Mouse (Mus musculus) left cerebral cortex, adult 2 months (tissue): ENCODE data around the gene Tnfrsf14. TPM values are rescaled to one million over a fixed set of nuclear protein-coding genes. Genes with fewer than 3 reads are reported as not detected.

Source experiments
- DNase-seq, 2 experiments: peaks; one replicate each; pipeline ENCODE4 v3.0.0; 2021 to 2022; ENCODE audit warnings: low spot score in 2 of 2, mixed read lengths in 1 of 2; ENCODE audit errors: extremely low spot score in 1 of 2
- H3K27ac ChIP-seq: fragments of 200-600 bp; 2 replicates; pipeline ENCODE4 v1.8.1; 2022
- H3K4me3 ChIP-seq: fragments of 200-600 bp; 2 replicates; pipeline ENCODE4 v1.8.1; 2022
- CTCF ChIP-seq: fragments of 200-600 bp; IDR thresholded peaks from 2 replicates; pipeline ENCODE4 v1.8.1; 2022; ENCODE audit warnings: antibody characterized with exemption, mild to moderate bottlenecking, moderate library complexity
- intact Hi-C: fragments of 180-260 bp; cut with DNase I; formaldehyde crosslinking; loops from one replicate; pipeline ENCODE4 v1.15.1; 2025
- total RNA-seq, 2 experiments: library from RNA; stranded (reverse); gene quantifications; 2 replicates each; pipeline ENCODE4 v1.2.3; 2021

Tnfrsf14 gene
- total RNA-seq, 2 experiments from 2014 or later = 1.3 to 1.5 TPM

DNA sequence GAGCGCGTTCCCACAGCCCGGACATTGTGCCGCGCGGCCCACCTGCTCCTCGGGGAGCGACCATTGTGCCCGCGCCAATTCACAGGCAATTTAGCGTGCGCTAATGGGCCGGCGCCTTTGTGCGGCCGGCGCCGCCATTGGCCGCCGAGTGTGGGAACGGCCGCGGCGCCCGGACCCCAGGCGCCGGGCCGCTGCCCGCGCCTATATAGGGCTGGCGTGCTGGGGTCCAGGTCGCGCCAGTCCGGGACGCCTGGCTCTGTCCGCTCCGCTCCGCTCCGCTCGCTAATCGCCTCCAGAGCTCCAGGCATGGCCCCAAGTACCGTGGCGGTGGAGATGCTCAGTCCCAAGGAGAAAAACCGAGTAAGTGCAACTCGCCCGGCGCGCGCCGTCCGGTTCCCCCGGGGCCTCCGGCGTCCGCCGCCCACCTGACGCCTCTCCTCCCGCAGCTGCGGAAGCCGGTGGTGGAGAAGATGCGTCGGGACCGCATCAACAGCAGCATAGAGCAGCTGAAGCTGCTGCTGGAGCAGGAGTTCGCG lies 32.4 kb upstream of the Tnfrsf14 start, which contains the start of gene Hes5:
TSS of gene Hes5 (plus strand) at position 234 of the 536 bp plus-strand sequence.
- Histone ChIP-seq H3K4me3 (peak within 1 kb of the TSS; percentile 86), H3K27ac (peak within 1 kb of the TSS; percentile 98)
- peak; percentile 68 to 70 for DNase-seq
- intact Hi-C loops = loop anchor here (5.0 to 10.0 kb wide), 2 partner anchors 83 to 806 kb away; no protein-coding TSS in a partner anchor
- no peak for TF ChIP-seq CTCF

DNA sequence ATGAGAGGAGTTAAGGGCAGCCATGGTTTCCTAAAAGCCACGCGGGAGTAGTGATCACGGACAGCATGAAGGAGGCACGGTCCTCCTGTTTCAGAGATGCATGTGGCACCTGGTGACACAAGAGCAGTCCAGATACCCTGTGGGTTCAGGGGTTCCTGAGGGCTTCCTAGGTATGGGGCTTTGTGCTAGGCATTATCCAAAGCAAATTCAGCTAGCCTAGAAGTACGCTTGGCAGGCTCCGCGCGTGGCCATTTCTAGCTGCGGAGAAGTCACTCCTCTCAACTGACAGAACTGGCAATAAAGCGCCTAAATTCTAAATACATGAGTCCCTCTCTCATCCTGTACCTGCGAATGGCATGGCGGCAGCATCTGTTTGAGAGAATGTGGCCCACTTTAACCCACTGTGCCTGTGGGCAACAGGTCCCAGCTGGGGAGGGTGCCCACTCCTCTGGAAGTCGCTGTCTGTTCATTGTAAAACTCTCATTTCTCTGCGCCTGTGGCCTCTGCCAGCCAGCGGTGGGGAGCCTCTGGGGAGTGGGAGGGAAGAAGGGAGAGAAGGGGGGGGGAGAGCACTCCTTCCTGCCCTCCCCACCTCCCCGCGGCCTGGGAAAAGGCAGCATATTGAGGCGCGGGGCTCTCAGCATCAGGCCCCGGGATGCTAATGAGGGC lies 31.8 kb upstream of the Tnfrsf14 start:
- TF ChIP-seq CTCF = no peak
- Histone ChIP-seq H3K27ac (peak overlapping the region; percentile 98), H3K4me3 (peak overlapping the region; percentile 86)
- intact Hi-C loops = loop anchor here (5.0 to 10.0 kb wide), 2 partner anchors 83 to 805 kb away; no protein-coding TSS in a partner anchor
- DNase-seq = no peak

DNA sequence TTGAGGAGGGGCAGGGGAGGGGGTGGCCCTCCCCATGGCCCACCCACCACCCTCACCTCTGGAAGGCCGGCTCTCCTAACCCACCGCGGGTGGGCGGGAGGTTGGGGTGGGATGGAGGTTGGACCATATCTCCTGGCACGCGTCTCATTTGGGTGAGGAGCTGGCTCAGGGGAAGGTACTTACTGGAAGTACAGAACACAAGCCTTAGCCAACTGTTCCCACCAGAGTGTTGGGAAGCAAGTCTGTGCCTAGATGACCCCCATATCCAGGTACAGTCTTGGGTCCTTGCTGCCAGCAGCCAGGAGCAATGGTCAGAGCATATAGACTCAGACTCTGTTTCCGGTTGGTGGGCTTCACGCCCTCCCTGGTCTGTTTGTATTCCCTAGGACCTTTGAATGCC lies 30.3 kb upstream of the Tnfrsf14 start:
- Histone ChIP-seq H3K4me3 (no peak overlapping the region), H3K27ac (no peak overlapping the region)
- intact Hi-C loops = no loop called here
- no peak for TF ChIP-seq CTCF
- DNase-seq = no peak

DNA sequence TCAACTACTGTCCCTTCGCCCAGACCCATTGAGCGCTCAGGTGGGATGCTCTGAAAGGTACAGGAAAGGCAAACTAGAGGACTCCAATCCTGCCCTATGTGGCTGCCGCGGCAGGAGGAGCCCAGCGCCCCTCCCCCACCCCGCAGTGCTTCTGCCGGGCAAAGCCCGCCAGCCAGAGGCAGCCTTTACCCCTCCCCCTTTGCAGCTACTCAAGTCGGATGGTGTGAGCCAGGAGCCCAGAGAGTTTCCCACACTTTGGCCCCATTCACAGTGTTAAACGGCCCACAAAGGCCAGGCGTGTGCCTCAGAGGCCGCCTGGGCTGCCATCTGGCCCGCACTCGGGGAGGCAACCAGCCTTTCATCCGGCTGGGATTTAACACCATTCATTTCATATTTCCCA lies 29.8 kb upstream of the Tnfrsf14 start:
- TF ChIP-seq CTCF = no peak
- Histone ChIP-seq H3K27ac (0 out of 2 replicates have a peak overlapping the region, but pooled peaks have one; percentile 26), H3K4me3 (peak overlapping the region; percentile 11; the same call in 1 of the 2 replicates)
- DNase-seq = peak in 1 of 2 experiments; percentile 62
- intact Hi-C loops = no loop called here

DNA sequence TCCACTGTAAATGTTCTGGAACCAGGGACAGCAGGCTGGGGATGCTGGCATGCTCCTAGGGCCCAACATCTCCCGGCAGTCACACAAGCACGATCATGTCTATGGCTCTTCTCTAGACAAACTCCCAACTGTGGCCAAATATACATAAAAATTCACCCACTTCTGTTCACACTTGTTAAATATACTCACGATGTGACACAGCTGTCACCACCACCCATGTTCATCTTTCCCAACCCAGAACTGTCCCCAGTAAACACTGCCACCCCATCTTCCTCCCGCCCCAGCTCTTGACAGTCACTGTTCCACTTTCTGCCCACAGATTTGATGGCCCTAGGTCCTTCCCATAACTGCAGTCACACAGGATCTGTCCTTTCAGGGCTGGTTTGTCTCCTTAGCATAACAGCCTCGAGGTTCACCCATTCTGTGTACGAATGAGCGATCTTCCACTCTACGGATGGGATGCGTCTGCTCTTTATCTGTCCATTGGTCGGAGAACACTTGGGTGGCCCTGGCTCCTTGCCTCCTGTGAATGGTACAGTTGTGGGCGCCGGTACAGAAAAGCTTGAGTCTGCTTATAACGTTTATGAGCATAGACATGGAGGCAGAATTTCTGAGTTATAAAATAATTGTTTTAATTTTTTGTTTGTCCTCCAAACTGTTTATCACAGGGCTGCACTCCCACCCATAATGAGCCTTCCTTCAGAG lies 29.1 kb upstream of the Tnfrsf14 start:
- DNase-seq = peak in 1 of 2 experiments; percentile 56
- intact Hi-C loops = no loop called here
- Histone ChIP-seq H3K27ac (peak overlapping the region; percentile 72), H3K4me3 (no peak overlapping the region; the same call in 1 of the 2 replicates)
- TF ChIP-seq CTCF = no peak

DNA sequence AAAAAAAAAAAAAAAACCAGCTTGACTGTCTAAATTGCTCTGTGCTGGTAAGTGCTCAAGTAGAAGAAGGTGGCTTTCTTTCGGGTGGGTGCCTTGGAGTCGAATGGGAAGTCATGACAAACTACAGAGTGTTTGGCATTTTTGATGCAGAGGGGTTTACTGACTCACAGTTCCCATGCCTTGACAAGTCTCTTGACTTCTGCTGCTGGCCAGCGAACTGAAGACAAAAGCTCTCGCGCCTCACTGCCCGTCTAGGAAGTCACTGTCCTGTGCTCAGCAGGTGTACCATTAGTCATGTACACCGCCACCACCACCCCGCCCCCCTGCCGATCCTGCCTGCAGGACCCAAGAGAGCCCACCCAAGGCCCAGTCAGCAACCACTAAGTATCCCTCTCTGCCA lies 28.2 kb upstream of the Tnfrsf14 start:
- Histone ChIP-seq H3K27ac (peak overlapping the region; percentile 72), H3K4me3 (no peak overlapping the region)
- intact Hi-C loops = no loop called here
- no peak for TF ChIP-seq CTCF
- DNase-seq = no peak

DNA sequence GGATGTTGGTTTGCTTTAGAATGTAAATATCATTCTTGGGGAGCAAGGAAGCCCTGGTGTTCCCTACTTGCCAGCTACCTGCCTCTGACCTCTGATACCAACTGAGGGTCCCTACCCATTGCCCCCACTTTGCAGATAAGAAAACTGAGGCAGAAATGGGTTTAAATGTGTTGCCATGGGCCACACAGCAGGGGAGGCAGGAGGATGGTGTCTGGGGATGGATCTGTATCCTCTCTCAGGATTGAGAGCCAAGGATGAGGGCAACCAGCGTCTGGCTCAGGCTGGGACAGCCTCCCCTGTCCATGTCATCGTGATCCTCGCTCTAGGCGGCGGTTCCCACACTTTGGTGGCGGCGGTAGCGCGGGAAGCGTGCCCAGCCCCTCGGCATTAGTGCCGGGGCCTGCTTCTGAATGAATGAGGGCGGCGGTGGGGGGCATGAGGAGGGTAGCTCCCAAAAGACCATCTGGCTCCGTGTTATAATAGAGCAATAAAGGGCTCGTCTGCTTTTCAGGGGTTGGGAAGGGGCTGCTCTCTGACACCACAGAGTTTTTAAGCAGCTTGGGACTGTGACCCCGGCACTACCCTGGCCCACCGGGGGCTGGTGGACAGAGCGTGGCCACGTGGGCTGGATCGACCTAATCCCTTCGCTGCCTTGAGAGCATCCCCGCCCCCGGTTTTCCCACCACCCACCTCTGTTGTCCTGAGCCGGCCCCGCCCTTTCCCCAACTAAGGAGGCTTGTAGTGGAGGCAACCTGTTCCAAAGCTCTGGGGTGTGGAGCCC lies 24.3 kb upstream of the Tnfrsf14 start:
- DNase-seq = no peak
- no peak for TF ChIP-seq CTCF
- intact Hi-C loops = no loop called here
- H3K27ac ChIP-seq = no peak overlapping the region
- no peak overlapping the region for H3K4me3 ChIP-seq

- intact Hi-C loops = no loop called here
- DNase-seq = no peak
These were observed 21.2 kb upstream of the Tnfrsf14 start for GRCm38 (mm10) chr4:154949589-154949982.

GRCm38 (mm10) chr4:154948940-154949588 lies 20.7 kb upstream of the Tnfrsf14 start:
- Histone ChIP-seq H3K4me3 (no peak overlapping the region), H3K27ac (no peak overlapping the region)
- no peak for TF ChIP-seq CTCF
- no peak for DNase-seq
- intact Hi-C loops = no loop called here

More at GRCm38 (mm10) chr4:154949589-154949982, 21.2 kb upstream of the Tnfrsf14 start:
- no peak overlapping the region for H3K4me3 ChIP-seq
- H3K27ac ChIP-seq = no peak overlapping the region
- no peak for TF ChIP-seq CTCF

DNA sequence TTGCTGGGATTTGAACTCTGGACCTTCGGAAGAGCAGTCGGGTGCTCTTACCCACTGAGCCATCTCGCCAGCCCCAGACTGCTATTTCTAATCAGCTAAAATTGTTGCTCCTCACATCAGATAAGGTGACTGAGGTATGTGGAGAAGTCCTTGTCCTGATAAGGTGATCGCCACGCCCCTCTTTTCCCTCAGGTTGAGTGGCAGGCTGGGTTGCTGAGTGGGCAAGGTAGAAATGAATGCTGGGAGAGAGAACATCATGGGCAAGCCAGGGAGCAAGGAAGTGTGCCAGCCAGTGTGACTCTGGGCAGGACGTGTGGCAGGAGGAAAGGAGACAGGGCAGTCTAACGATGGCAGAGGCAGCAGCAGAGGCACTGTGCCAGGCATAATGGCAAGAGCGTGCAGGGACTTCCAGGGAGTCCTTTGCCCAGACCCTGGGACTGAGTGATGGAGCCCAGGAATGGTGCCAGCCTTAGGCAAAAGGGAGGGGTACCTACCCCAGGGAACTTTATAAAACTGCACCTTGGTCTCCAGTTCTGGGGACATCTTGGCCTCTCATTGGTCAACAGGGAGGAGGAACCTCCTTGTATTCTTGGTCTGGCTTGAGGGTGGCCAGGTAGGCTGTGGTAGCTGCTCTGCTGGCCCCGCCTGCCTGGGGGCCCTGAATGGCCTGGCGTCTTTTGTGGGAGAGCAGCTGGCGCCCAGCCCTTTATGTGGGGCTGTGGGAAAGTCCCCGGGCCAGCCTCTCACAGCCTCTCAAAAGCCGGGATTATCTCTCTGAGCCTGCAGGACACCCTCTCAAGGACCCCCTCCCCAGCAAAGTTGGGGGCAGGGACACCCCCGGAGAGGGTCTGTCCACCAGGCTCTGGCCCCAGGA lies 19.9 kb upstream of the Tnfrsf14 start:
- Histone ChIP-seq H3K27ac (no peak overlapping the region), H3K4me3 (no peak overlapping the region)
- intact Hi-C loops = no loop called here
- TF ChIP-seq CTCF = no peak
- no peak for DNase-seq
